Mouse (Mus musculus) T-helper 17 cell (primary cell): ENCODE measurements around the gene Fpgs.

Experiments
- in situ Hi-C, 2 experiments: fragments of 300-600 bp; cut with MboI, MseI; formaldehyde crosslinking; loops; 1 replicate in 1 of 2; 2 replicates in 1 of 2; pipeline ENCODE4 v1.15.1; 2025; ENCODE audit warnings: high pct_unique_total_duplicates in 2 of 2

Gene Fpgs

GRCm38 (mm10) chr2:32724832-32725790 is 21.2 kb upstream of the Fpgs start:
- in situ Hi-C loops = loop anchor here in 1 of 2 experiments (10.0 kb wide), 1 partner anchor 670 kb away; no protein-coding TSS in a partner anchor

- in situ Hi-C loops = loop anchor here in 1 of 2 experiments (10.0 kb wide), 1 partner anchor 669 kb away; no protein-coding TSS in a partner anchor
These were observed 20.2 kb upstream of the Fpgs start for GRCm38 (mm10) chr2:32724149-32724548.

GRCm38 (mm10) chr2:32722581-32722980 is 18.6 kb upstream of the Fpgs start:
- in situ Hi-C loops = loop anchor here in 1 of 2 experiments (10.0 kb wide), 1 partner anchor 668 kb away; no protein-coding TSS in a partner anchor

GRCm38 (mm10) chr2:32722046-32722445 is 18.1 kb upstream of the Fpgs start:
- in situ Hi-C loops = loop anchor here in 1 of 2 experiments (10.0 kb wide), 1 partner anchor 667 kb away; no protein-coding TSS in a partner anchor

GRCm38 (mm10) chr2:32720681-32721229 is 16.8 kb upstream of the Fpgs start, which contains the start of gene Sh2d3c:
Sh2d3c (plus strand) TSS chr2:32721055.
- in situ Hi-C loops = loop anchor here in 1 of 2 experiments (10.0 kb wide), 1 partner anchor 666 kb away; no protein-coding TSS in a partner anchor

GRCm38 (mm10) chr2:32720053-32720452 is 16.1 kb upstream of the Fpgs start:
- in situ Hi-C loops = loop anchor here in 1 of 2 experiments (10.0 kb wide), 1 partner anchor 665 kb away; no protein-coding TSS in a partner anchor

GRCm38 (mm10) chr2:32718761-32719160 is 14.8 kb upstream of the Fpgs start:
- in situ Hi-C loops = loop anchor here in 1 of 2 experiments (10.0 kb wide), 1 partner anchor 894 kb away; no protein-coding TSS in a partner anchor

- in situ Hi-C loops = loop anchor here (5.0 to 10.0 kb wide), 3 partner anchors 32 to 890 kb away; partner anchors contain the start of gene Tor2a (in 1 of the 2)
These were observed 11.1 kb upstream of the Fpgs start for GRCm38 (mm10) chr2:32714987-32715425.

- in situ Hi-C loops = loop anchor here (5.0 to 10.0 kb wide), 3 partner anchors 33 to 890 kb away; partner anchors contain the start of gene Tor2a (in 1 of the 2)
These were observed 10.4 kb upstream of the Fpgs start for GRCm38 (mm10) chr2:32714117-32714986.

GRCm38 (mm10) chr2:32712934-32713817 is 9.2 kb upstream of the Fpgs start, which contains the start of gene Cdk9:
Cdk9 (minus strand) TSS chr2:32713076.
- in situ Hi-C loops = loop anchor here (5.0 to 10.0 kb wide), 3 partner anchors 34 to 888 kb away; partner anchors contain the start of gene Tor2a (in 1 of the 2)

- in situ Hi-C loops = loop anchor here (5.0 to 10.0 kb wide), 3 partner anchors 35 to 888 kb away; partner anchors contain the start of gene Tor2a (in 1 of the 2)
These were observed 8.6 kb upstream of the Fpgs start for GRCm38 (mm10) chr2:32712586-32712933.

GRCm38 (mm10) chr2:32712108-32712551 is 8.2 kb upstream of the Fpgs start:
- in situ Hi-C loops = loop anchor here (5.0 to 10.0 kb wide), 3 partner anchors 35 to 887 kb away; partner anchors contain the start of gene Tor2a (in 1 of the 2)

- in situ Hi-C loops = loop anchor here (5.0 to 10.0 kb wide), 3 partner anchors 36 to 887 kb away; partner anchors contain the start of gene Tor2a (in 1 of the 2)
These were observed 7.5 kb upstream of the Fpgs start for GRCm38 (mm10) chr2:32711301-32712056.

- in situ Hi-C loops = loop anchor here (5.0 to 10.0 kb wide), 3 partner anchors 37 to 886 kb away; partner anchors contain the start of gene Tor2a (in 1 of the 2)
These were observed 6.5 kb upstream of the Fpgs start for GRCm38 (mm10) chr2:32710425-32710824.

- in situ Hi-C loops = loop anchor here (5.0 to 10.0 kb wide), 3 partner anchors 38 to 885 kb away; partner anchors contain the start of gene Tor2a (in 1 of the 2)
These were observed 5.7 kb upstream of the Fpgs start for GRCm38 (mm10) chr2:32709521-32710137.

- in situ Hi-C loops = no loop called here
These were observed 4.7 kb upstream of the Fpgs start for GRCm38 (mm10) chr2:32708643-32709042.

GRCm38 (mm10) chr2:32706971-32707370 is 3.0 kb upstream of the Fpgs start:
- in situ Hi-C loops = no loop called here

- in situ Hi-C loops = no loop called here
These were observed 1.1 kb upstream of the Fpgs start for GRCm38 (mm10) chr2:32705018-32705417.
